Mouse (Mus musculus): ENCODE data around the gene Brd3. TPM values are rescaled to one million over a fixed set of nuclear protein-coding genes. Genes with fewer than 3 reads are reported as not detected.
"Not testable (repeated sequence)": the region's sequence is repeated elsewhere in the genome, so short reads cannot be mapped to it uniquely, and the experiment has no call there.

Brd3 gene
- 10 to 100 TPM; 79.7 to 80.2 TPM for total RNA-seq (2021)
- long read RNA-seq, full-length matches to known transcripts = 2 of 30 reads
- long read RNA-seq, partial matches to known transcripts = 13 of 30 reads
- long read RNA-seq, other reads (novel, unspliced or antisense) = 15 of 30 reads

- no peak for DNase-seq (ENCODE audit: low spot score in 2 of 2)
These were observed at the start of gene Brd3 for GRCm38 (mm10) chr2:27507562-27507961. Brd3 (minus strand) TSS chr2:27507662.

- no peak for DNase-seq (ENCODE audit: low spot score in 2 of 2)
These were observed 49.5 kb upstream of the Brd3 start for GRCm38 (mm10) chr2:27556921-27557320.

GRCm38 (mm10) chr2:27554308-27554707, 46.8 kb upstream of the Brd3 start:
- DNase-seq (ENCODE audit: low spot score in 2 of 2) = no peak

GRCm38 (mm10) chr2:27552620-27553287, 45.3 kb upstream of the Brd3 start:
- DNase-seq (ENCODE audit: low spot score in 2 of 2) = peak; percentile 87

DNA sequence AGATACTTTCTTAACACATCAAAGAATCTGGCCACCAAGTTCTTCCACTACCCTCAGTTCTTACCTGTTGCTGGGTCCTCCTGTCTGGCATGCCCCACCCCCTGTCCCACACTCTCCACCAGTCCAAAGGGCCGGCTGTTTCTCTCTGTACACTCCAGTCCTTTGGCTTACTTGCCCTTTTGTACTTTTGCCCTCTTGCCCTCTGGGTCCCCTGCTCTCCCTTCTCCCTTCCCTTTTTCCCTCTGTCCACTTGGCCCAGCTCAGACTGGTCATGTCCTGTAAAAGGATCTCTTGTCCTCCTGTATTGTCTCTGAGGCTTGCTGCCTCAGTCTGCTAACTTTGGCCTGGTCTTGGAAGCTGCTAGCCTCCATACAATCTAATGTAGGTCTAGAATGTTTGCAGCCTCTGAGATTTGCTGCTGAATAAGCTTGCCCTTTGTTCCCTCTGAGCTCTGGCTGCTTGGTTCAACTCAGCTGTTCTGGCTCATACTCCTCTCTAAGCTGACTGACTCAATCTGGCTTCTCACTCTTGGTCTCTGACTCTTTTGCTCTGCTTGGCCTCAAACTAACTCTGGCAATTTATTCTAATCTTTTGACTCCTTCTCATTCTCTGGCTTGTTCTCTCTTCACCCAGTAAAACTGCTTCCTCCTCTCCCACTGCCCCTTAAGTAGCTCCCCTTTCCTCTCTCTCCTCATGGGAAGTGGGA, 41.4 kb upstream of the Brd3 start:
- no peak for DNase-seq (ENCODE audit: low spot score in 2 of 2)

- no peak for DNase-seq (ENCODE audit: low spot score in 2 of 2)
These were observed 40.5 kb upstream of the Brd3 start for GRCm38 (mm10) chr2:27547986-27548385.

- no peak for DNase-seq (ENCODE audit: low spot score in 2 of 2)
These were observed 39.9 kb upstream of the Brd3 start for GRCm38 (mm10) chr2:27547326-27547725.

GRCm38 (mm10) chr2:27546041-27546440, 38.6 kb upstream of the Brd3 start:
- not testable (repeated sequence) for DNase-seq (ENCODE audit: low spot score in 2 of 2)

- DNase-seq (ENCODE audit: low spot score in 2 of 2) = not testable (repeated sequence)
These were observed 38.1 kb upstream of the Brd3 start for GRCm38 (mm10) chr2:27545517-27545916.

DNA sequence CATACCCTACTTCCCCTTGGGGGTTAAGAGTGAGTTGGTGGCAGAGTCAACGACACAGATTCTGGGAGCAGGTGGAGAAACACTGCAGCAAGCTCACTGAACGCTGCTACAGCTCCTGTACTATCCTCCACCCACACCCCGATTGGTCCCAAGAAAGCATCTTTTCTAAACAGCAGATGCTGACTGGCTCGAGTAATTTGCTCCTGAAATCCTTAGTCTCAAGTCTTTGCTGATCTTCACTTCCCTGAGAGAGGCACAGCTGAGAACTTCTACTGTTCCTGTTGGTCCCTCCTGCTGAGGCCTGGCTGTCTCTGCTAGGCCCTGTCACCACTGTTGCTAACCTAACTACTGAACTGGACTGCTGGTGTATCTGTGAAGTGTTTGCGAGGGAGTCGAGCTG, 37.2 kb upstream of the Brd3 start:
- no peak for DNase-seq (ENCODE audit: low spot score in 2 of 2)

GRCm38 (mm10) chr2:27541225-27541624, 33.8 kb upstream of the Brd3 start:
- no peak for DNase-seq (ENCODE audit: low spot score in 2 of 2)

DNA sequence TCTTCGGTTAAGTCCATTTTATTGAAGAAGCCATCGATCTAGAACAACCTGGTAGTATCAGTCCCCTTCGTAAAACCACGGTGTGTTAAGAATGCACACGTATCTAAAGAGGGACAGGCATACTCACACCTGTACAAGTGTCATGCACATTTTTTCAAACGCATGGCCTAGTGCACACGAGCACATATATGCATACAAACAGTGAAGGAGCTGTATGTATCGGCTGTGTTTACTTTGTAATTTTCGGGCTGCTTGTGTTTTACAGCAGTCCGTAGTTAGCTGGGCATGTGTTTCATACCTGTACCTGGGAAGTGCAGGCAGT, 33.0 kb upstream of the Brd3 start:
- DNase-seq (ENCODE audit: low spot score in 2 of 2) = no peak

DNA sequence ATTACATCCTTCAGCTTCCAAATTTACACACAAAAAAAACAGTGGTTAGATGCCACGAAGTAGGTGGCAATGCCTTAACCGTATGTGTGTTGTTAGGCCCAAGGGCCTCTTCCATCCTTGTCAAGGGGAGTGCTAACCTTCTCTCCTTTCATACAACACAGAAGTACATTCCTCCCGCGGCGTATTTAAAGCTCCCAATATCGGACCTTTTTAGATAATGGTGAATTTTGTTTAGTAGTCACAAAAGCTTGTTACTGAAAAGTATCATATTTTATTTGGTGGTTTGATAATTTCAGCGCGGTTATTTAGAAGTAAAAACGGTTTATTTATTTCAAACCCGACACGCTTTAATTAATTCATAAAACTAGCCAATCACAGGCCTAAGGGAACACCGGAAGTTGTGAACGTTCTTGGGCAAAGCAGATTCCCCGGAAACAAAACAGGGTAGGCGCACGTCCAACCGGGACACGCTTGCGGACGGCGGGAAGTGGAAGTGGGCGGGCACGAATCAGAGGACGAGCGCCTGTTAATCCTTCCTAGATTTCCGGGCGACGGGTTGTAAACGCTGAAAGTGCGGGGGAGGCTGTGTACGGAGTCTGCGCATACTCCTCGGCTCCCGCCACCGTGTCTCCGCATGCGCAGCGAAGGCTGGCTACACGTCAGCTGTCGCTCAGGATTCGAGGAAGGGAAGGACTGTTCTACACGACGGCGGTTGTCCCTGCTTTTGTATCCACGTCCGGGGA, 32.5 kb upstream of the Brd3 start:
- peak; percentile 98 to 99 for DNase-seq (ENCODE audit: low spot score in 2 of 2)

DNA sequence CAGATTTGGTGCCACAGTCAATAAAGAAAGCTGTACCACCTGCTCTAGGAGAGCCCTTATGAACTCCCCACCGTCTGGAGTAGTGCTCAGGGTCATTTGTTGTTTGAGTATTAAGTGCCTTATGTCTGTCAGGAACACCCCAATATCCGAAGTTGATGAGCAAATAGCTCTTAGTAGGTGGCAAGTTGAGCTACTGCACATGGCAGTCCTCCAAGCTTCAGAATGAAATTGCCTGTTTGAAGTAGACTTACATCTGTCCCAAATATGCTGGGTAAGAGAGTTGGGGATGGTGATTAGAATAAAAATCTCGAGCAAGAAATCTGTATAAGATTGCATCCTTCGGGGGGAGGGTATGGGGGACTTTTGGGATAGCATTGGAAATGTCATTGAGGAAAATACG, 31.9 kb upstream of the Brd3 start:
- DNase-seq (ENCODE audit: low spot score in 2 of 2) = no peak

DNA sequence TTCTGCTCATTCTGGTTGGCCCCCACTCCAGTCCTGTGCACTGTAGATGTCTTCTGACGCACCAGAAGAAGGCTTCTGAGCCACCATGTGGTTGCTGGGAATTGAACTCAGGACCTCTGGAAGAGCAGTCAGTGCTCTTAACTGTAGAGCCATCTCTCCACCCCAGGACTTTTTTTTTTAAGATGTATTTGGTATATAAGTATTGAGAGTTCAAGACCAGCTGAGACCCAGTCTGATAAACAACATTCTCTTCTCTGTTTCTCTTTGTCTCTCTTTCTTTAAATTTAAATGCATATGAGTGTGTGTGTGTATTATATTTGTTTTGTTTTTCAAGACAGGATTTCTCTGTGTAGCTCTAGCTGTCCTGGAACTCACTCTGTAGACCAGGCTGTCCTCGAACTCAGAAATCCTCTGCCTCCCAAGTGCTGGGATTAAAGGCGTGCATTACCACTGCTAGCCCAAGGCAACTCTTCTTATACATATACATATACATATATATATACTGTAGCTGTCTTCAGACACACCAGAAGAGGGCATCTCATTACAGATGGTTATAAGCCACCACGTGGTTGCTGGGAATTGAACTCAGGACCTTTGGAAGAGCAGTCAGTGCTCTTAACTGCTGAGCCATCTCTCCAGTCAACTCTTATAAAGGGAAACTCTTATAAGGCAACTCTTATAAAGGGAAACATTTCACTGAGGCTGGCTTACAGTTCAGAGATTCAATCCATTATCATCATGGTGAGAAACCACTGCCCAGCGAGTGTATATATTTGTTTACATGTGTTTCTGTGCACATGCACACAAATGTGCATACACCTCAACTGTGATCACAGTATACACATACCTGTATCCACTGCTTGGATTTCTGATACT, 31.2 kb upstream of the Brd3 start:
- not testable (repeated sequence) for DNase-seq (ENCODE audit: low spot score in 2 of 2)

DNA sequence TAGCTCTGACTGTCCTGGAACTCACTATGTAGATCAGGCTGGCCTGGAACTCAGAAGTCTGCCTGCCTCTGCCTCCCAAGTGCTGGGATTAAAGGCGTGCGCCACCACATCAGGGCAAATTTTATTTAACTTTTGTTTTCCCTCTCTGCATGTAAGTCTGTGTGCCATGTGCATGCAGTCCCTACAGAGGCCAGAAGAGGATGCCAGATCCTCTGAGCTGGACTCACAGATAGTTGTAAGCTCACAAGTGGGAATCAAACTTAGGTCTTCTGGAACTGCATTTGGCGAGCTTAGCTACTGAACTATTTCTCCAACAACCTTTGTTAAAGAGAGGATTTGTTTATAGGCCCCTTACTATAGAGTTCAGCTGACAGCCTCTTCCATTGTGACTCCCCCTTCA, 10.8 kb upstream of the Brd3 start:
- no peak for DNase-seq (ENCODE audit: low spot score in 2 of 2)

DNA sequence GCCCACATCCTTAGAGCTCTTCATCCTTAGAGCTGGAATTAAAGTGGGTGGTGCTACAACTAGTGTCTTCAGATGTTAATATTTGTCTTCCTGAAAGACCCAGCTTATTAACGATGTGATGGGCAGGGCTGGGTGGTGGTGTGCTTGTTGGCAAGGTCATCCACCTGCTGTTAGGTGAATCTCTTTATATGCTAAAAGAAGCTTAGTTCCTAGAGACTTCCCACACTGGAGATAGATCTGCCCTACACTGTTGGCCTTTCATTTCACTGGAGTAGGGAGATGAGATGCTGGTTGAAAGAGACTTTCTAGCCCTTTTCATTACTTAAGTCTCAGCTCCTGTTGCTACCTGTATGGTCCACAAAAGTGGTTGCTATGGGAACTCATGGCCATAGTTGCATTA, 8.8 kb upstream of the Brd3 start:
- DNase-seq (ENCODE audit: low spot score in 2 of 2) = no peak

- no peak for DNase-seq (ENCODE audit: low spot score in 2 of 2)
These were observed 8.1 kb upstream of the Brd3 start for GRCm38 (mm10) chr2:27515341-27516166.

- peak; percentile 99 for DNase-seq (ENCODE audit: low spot score in 2 of 2)
These were observed 7.3 kb upstream of the Brd3 start, which contains the start of gene Wdr5 for GRCm38 (mm10) chr2:27514639-27515328. Wdr5 (plus strand) TSS chr2:27515157.

GRCm38 (mm10) chr2:27513861-27514260, 6.4 kb upstream of the Brd3 start:
- peak in 1 of 2 experiments; percentile 20 for DNase-seq (ENCODE audit: low spot score in 2 of 2)

Measured in layer of hippocampus, postnatal 10 days (tissue).